Mouse (Mus musculus) limb, embryonic 13.5 days (tissue): ENCODE measurements at regions not wholly inside any gene's neighbourhood (a gene's known extent, or its start where the extent isn't known, plus 50 kb on each side); places are given as distances from the start of the nearest gene placed in this dataset.

Experiments
- ATAC-seq: fragments of 200-750 bp; cut with Nextera tagmentation; 2 replicates; pipeline ENCODE4 v1.8.0; 2017; ENCODE audit warnings: low read depth, moderate number of reproducible peaks, moderate TSS enrichment; ENCODE audit not compliant: low FRiP score
- H3K27ac ChIP-seq: fragments of 300-500 bp; sonication (generic); 2 replicates; pipeline ENCODE4 v1.5.1; 2015; ENCODE audit warnings: inconsistent platforms, mild to moderate bottlenecking, moderate library complexity
- H3K27me3 ChIP-seq: fragments of 300-500 bp; sonication (generic); 2 replicates; pipeline ENCODE4 v1.6.1; 2015; ENCODE audit warnings: mild to moderate bottlenecking, inconsistent platforms
- H3K36me3 ChIP-seq: fragments of 300-500 bp; sonication (generic); 2 replicates; pipeline ENCODE4 v1.6.1; 2015; ENCODE audit warnings: inconsistent platforms, mild to moderate bottlenecking, moderate library complexity
- H3K4me1 ChIP-seq: fragments of 300-500 bp; sonication (generic); 2 replicates; pipeline ENCODE4 v1.6.1; 2015; ENCODE audit warnings: inconsistent platforms
- H3K4me2 ChIP-seq: fragments of 300-500 bp; sonication (generic); replicated peaks from 2 replicates; pipeline ENCODE4 v1.6.1; 2015; ENCODE audit warnings: inconsistent platforms, mild to moderate bottlenecking, moderate library complexity
- H3K4me3 ChIP-seq: fragments of 300-500 bp; sonication (generic); 2 replicates; pipeline ENCODE4 v1.5.1; 2015; ENCODE audit warnings: moderate library complexity, mild to moderate bottlenecking, inconsistent platforms
- H3K9ac ChIP-seq: fragments of 300-500 bp; sonication (generic); 2 replicates; pipeline ENCODE4 v1.6.1; 2015; ENCODE audit warnings: mild to moderate bottlenecking, inconsistent platforms
- H3K9me3 ChIP-seq: fragments of 300-500 bp; sonication (generic); 2 replicates; pipeline ENCODE4 v1.6.1; 2016; ENCODE audit warnings: inconsistent platforms
- WGBS: fragments of 180-500 bp; shearing (Covaris S2); methylation state at CpG from one replicate; pipeline ENCODE4 v1.1.7; 2015; 5-methylcytosine and 5-hydroxymethylcytosine counted together

DNA sequence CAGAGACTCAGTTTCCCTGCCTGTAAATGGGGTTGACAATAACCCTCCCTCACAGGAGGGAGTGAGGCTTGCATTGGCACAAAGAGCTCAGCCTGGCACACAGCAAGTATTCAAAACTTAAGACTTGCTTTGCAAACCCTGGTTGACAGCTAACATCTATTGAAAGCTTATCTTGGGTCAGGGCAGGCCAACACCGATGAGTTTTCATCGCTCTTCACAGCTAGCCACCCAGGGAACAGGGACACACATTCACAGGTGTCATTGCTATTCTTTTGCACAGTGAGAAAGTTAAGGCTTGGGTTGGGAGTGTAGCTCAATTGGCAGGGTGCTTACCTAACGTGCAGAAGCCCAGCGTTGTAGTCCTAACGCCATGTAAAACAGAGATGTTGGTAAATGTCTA lies 86.5 kb upstream of the Ptpn1 start:
- Histone ChIP-seq H3K4me2 (no peak overlapping the region), H3K4me1 (peaks cover 19% of the 10 kb centered on the region), H3K9ac (no peak overlapping the region), H3K36me3 (no peaks in the 10 kb centered on the region), H3K27ac (no peak overlapping the region), H3K4me3 (no peak overlapping the region), H3K9me3 (no peaks in the 10 kb centered on the region), H3K27me3 (no peaks in the 10 kb centered on the region)
- no peak for ATAC-seq
- WGBS, result 91% methylated on average over 5 of the region's 5 CpGs

GRCm38 (mm10) chr2:167844556-167844955 lies 87.3 kb upstream of the Ptpn1 start:
- Histone ChIP-seq H3K9me3 (no peaks in the 10 kb centered on the region), H3K27me3 (no peaks in the 10 kb centered on the region), H3K9ac (no peak overlapping the region), H3K4me3 (no peak overlapping the region), H3K27ac (no peak overlapping the region), H3K4me2 (no peak overlapping the region), H3K36me3 (no peaks in the 10 kb centered on the region), H3K4me1 (peaks cover 14% of the 10 kb centered on the region)
- ATAC-seq, result no peak
- WGBS, result 74% methylated on average over 7 of the region's 7 CpGs

DNA sequence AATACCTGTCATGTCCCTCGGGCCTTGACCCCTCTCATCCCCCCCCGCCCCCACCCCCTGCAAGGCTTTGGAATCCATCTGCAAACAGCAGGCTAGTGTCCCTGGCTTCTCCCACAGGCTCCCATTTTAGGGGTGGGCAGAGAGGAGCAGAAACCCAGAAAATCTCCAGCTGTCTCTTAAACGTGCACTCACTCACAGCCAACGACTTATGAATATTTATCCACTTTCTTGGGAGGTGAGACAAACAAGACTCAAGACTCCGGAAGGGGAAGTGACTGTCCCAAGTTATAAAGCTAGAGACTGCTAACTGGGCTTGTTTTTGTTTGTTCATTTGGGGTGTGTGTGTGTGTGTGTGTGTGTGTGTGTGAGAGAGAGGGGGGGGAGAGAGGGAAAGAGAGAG lies 87.9 kb upstream of the Ptpn1 start:
- Histone ChIP-seq H3K9ac (no peak overlapping the region), H3K9me3 (no peaks in the 10 kb centered on the region), H3K4me3 (no peak overlapping the region), H3K36me3 (no peaks in the 10 kb centered on the region), H3K27me3 (no peaks in the 10 kb centered on the region), H3K27ac (no peak overlapping the region), H3K4me2 (no peak overlapping the region), H3K4me1 (peaks cover 12% of the 10 kb centered on the region)
- 74% methylated on average over 5 of the region's 5 CpGs for WGBS
- no peak for ATAC-seq

GRCm38 (mm10) chr2:167842993-167843392 lies 88.9 kb upstream of the Ptpn1 start:
- no peaks in the 10 kb centered on the region for H3K27me3 ChIP-seq
- no peak overlapping the region for H3K27ac ChIP-seq
- H3K9ac ChIP-seq, result no peak overlapping the region
- H3K4me2 ChIP-seq, result no peak overlapping the region
- no peaks in the 10 kb centered on the region for H3K36me3 ChIP-seq
- H3K4me1 ChIP-seq, result peaks cover 10% of the 10 kb centered on the region
- H3K4me3 ChIP-seq, result no peak overlapping the region
- H3K9me3 ChIP-seq, result no peaks in the 10 kb centered on the region
- WGBS, result 88% methylated on average over 2 of the region's 2 CpGs
- no peak for ATAC-seq

DNA sequence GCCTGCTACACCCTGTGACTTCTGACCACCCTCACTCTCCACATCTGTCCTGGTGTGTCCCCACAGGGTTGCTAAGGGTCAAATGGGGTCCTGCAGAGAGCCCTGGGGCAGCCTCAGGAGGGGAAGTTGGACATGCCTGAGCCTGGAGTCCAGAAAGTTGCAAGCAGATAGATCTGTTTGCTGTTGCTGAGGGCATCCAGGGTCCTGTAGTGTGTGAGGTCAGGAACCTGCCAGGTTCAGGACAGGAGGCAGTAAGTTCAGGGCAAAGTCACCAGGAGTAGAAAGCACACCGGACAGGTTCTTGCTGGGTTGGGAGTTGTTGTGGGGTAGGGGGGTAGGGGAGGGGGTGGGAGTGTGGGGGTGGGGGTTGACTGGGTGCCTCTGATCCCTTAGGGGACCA lies 89.4 kb upstream of the Ptpn1 start:
- Histone ChIP-seq H3K27ac (no peak overlapping the region), H3K4me3 (no peak overlapping the region), H3K27me3 (no peaks in the 10 kb centered on the region), H3K4me1 (peaks cover 13% of the 10 kb centered on the region), H3K9ac (no peak overlapping the region; the same call in 1 of the 2 replicates), H3K36me3 (no peaks in the 10 kb centered on the region), H3K4me2 (no peak overlapping the region), H3K9me3 (no peaks in the 10 kb centered on the region)
- 95% methylated on average over 1 of the region's 1 CpGs for WGBS
- no peak for ATAC-seq

DNA sequence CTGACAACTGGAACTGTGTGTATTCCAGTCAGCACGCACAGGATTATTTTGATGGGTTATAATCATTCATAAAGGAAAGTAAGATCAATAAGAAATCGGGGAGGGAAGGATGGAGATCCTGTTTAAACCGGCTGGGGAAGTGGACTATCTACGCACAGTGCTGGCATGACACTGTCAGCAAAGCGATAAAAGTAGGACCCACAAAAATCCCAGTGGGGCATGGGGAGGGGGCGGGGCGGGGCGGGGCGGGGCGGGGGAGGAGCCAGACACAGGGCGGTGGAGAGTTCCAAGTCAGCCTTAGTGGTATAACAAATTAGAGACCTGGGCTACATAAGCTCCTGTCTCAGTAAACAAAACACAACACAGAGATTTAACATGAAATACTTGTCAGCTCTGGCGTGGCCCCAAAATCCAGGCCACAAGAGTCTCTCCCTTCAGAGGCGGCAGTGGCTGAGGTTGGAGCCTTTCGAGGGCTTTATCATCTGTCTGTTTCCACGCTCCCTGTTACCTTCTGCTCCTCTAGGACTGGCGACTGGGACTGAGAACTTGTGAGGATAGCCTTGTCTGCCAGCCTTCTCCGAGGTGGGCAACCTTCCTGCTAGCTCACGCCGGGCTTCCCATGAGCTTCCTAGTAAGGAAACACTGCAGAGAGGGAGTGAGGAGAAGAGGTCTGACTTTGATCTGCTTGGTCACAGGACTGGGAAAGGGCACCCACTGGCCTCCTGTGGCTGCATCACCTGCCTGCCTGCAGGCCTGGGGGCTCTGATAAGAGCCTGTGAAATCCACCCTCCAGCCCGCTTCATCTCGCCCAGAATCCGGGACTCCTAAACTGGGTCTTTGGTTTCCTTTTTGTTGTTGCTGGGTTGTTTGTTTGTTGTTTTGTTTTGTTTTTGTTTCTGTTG lies 90.3 kb upstream of the Ptpn1 start:
- Histone ChIP-seq H3K4me2 (no peak overlapping the region), H3K27me3 (no peaks in the 10 kb centered on the region), H3K27ac (no peak overlapping the region), H3K4me1 (peaks cover 20% of the 10 kb centered on the region), H3K4me3 (no peak overlapping the region), H3K9ac (no peak overlapping the region), H3K9me3 (no peaks in the 10 kb centered on the region), H3K36me3 (no peaks in the 10 kb centered on the region)
- ATAC-seq, result no peak
- WGBS, result 36% methylated on average over 22 of the region's 22 CpGs

DNA sequence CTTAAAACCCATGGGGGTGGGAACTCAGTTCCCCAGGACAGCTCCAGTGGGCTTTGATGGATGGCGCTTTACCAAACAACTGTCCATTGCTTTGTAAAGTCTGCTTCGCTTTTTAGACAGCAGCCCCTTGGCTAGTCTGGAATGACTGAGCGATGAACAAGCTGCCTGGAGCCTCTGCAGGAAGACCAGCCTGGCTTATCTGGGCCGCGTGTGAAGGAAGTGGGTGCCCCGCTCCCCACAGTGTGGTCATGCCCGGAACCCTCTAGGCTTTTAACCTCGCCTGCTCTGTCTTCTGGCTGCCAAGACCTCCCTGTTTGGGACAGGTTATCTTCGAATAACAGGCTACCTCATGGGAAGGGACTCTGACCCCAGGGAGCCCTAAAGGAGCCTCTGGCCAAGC lies 91.5 kb upstream of the Ptpn1 start:
- WGBS, result 85% methylated on average over 9 of the region's 9 CpGs
- ATAC-seq, result no peak
- Histone ChIP-seq H3K27me3 (no peaks in the 10 kb centered on the region), H3K4me1 (peaks cover 20% of the 10 kb centered on the region), H3K9ac (no peak overlapping the region), H3K4me3 (no peak overlapping the region), H3K4me2 (no peak overlapping the region), H3K9me3 (no peaks in the 10 kb centered on the region), H3K36me3 (no peaks in the 10 kb centered on the region), H3K27ac (no peak overlapping the region)

GRCm38 (mm10) chr2:167839324-167839981 lies 92.4 kb upstream of the Ptpn1 start:
- H3K4me2 ChIP-seq, result no peak overlapping the region
- H3K36me3 ChIP-seq, result no peaks in the 10 kb centered on the region
- H3K9me3 ChIP-seq, result no peaks in the 10 kb centered on the region
- H3K27me3 ChIP-seq, result no peaks in the 10 kb centered on the region
- WGBS, result 64% methylated on average over 13 of the region's 13 CpGs
- no peak for ATAC-seq
- no peak overlapping the region for H3K9ac ChIP-seq
- no peak overlapping the region for H3K27ac ChIP-seq
- peaks cover 27% of the 10 kb centered on the region for H3K4me1 ChIP-seq
- no peak overlapping the region for H3K4me3 ChIP-seq

DNA sequence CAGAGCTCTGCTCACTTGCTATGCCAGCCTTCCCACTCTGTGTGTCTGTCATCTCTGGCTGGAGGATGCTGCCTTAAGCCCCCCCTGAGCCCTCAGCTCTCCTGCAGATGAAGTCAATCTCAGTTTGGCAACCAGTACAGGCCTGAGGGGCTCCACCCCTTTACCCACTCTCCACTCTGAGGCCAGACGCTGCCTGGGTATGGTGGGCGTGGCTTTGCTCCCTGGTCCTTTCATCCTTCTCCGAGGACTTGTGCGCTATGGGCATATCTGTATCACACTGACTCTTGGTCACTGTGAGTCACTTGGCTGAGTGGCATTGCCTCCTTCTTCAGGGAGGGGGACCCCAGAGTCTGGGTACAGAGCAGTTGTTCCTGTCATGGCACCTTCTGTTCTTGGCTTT lies 94.3 kb upstream of the Ptpn1 start:
- Histone ChIP-seq H3K9ac (no peak overlapping the region), H3K4me3 (no peak overlapping the region), H3K4me1 (peaks cover 44% of the 10 kb centered on the region), H3K27me3 (no peaks in the 10 kb centered on the region), H3K36me3 (no peaks in the 10 kb centered on the region), H3K27ac (no peak overlapping the region), H3K9me3 (no peaks in the 10 kb centered on the region), H3K4me2 (no peak overlapping the region)
- ATAC-seq, result no peak
- 37% methylated on average over 4 of the region's 4 CpGs for whole genome bisulfite sequencing

GRCm38 (mm10) chr2:167836611-167837010 lies 95.2 kb upstream of the Ptpn1 start:
- Histone ChIP-seq H3K4me1 (peaks cover 37% of the 10 kb centered on the region), H3K9me3 (no peaks in the 10 kb centered on the region), H3K9ac (no peak overlapping the region), H3K4me2 (no peak overlapping the region), H3K4me3 (no peak overlapping the region), H3K36me3 (no peaks in the 10 kb centered on the region), H3K27ac (no peak overlapping the region), H3K27me3 (no peaks in the 10 kb centered on the region)
- WGBS, result 39% methylated on average over 7 of the region's 7 CpGs
- ATAC-seq, result no peak

- 59% methylated on average over 8 of the region's 8 CpGs for WGBS
- Histone ChIP-seq H3K4me1 (peaks cover 35% of the 10 kb centered on the region), H3K4me3 (no peak overlapping the region), H3K27me3 (no peaks in the 10 kb centered on the region), H3K9me3 (no peaks in the 10 kb centered on the region), H3K4me2 (no peak overlapping the region), H3K36me3 (no peaks in the 10 kb centered on the region), H3K9ac (no peak overlapping the region), H3K27ac (peak overlapping the region; percentile 45; the same call in 1 of the 2 replicates)
- no peak for ATAC-seq
Measured at GRCm38 (mm10) chr2:167834605-167835004, 97.3 kb upstream of the Ptpn1 start.

GRCm38 (mm10) chr2:167833290-167833953 lies 98.4 kb upstream of the Ptpn1 start:
- 20% methylated on average over 20 of the region's 20 CpGs for WGBS
- H3K9me3 ChIP-seq, result no peaks in the 10 kb centered on the region
- no peaks in the 10 kb centered on the region for H3K27me3 ChIP-seq
- H3K4me2 ChIP-seq, result peak overlapping the region; percentile 27; the same call in 1 of the 2 replicates
- ATAC-seq, result peak; percentile 12; the same call in 1 of the 2 replicates
- peak overlapping the region; percentile 19; the same call in 1 of the 2 replicates for H3K9ac ChIP-seq
- H3K27ac ChIP-seq, result peak overlapping the region; percentile 45; the same call in 1 of the 2 replicates
- no peak overlapping the region for H3K4me3 ChIP-seq
- H3K36me3 ChIP-seq, result no peaks in the 10 kb centered on the region
- peaks cover 35% of the 10 kb centered on the region for H3K4me1 ChIP-seq
